Mouse (Mus musculus) midbrain, embryonic 14.5 days (tissue): ENCODE measurements around the gene E2f6. TPM values are rescaled to one million over a fixed set of nuclear protein-coding genes. Genes with fewer than 3 reads are reported as not detected.
A peak's percentile ranks its signal among the peaks of the same experiment; 100 is the strongest.

Experiments used
- ATAC-seq: fragments of 200-750 bp; cut with Nextera tagmentation; 2 replicates; pipeline ENCODE4 v1.8.0; 2017; ENCODE audit warnings: moderate number of reproducible peaks, moderate library complexity; ENCODE audit not compliant: low FRiP score, low TSS enrichment
- DNase-seq: peaks from one replicate; pipeline ENCODE4 v3.0.0-alpha.2; 2015
- H3K27ac ChIP-seq: fragments of 300-500 bp; sonication (generic); replicated peaks from 2 replicates; pipeline ENCODE4 v1.5.1; 2014; ENCODE audit warnings: mild to moderate bottlenecking, low read depth, low read length, moderate library complexity
- H3K27me3 ChIP-seq: fragments of 300-500 bp; sonication (generic); 2 replicates; pipeline ENCODE4 v1.6.1; 2014; ENCODE audit warnings: low read length, control low read depth, mixed read lengths; ENCODE audit not compliant: control insufficient read depth, insufficient read depth
- H3K36me3 ChIP-seq: fragments of 300-500 bp; sonication (generic); 2 replicates; pipeline ENCODE4 v1.6.1; 2014; ENCODE audit warnings: low read length, control low read depth; ENCODE audit not compliant: control insufficient read depth, insufficient read depth
- H3K4me1 ChIP-seq: fragments of 300-500 bp; sonication (generic); 2 replicates; pipeline ENCODE4 v1.6.1; 2014; ENCODE audit warnings: mild to moderate bottlenecking, antibody characterized with exemption, low read length, control low read depth; ENCODE audit not compliant: control insufficient read depth, insufficient read depth
- H3K4me2 ChIP-seq: fragments of 300-500 bp; sonication (generic); 2 replicates; pipeline ENCODE4 v1.6.1; 2014; ENCODE audit warnings: mild to moderate bottlenecking, low read length, moderate library complexity
- H3K4me3 ChIP-seq: fragments of 300-500 bp; sonication (generic); replicated peaks from 2 replicates; pipeline ENCODE4 v1.5.1; 2014; ENCODE audit warnings: low read depth, low read length
- H3K9ac ChIP-seq: fragments of 300-500 bp; sonication (generic); replicated peaks from 2 replicates; pipeline ENCODE4 v1.6.1; 2014; ENCODE audit warnings: mild to moderate bottlenecking, low read length, moderate library complexity
- H3K9me3 ChIP-seq: fragments of 300-500 bp; sonication (generic); 2 replicates; pipeline ENCODE4 v1.6.1; 2016; ENCODE audit warnings: low read length, control low read depth, mixed read lengths; ENCODE audit not compliant: control insufficient read depth
- WGBS: fragments of 180-500 bp; shearing (Covaris S2); extraction: QIAGEN DNeasy Blood & Tissue Kit; methylation state at CpG from one replicate; pipeline ENCODE4 v1.1.7; 2014; 5-methylcytosine and 5-hydroxymethylcytosine counted together
- polyA plus RNA-seq: library from polyadenylated mRNA; unstranded; fragments of >200 nt; fragmentation: Nextera tagmentation; extraction: Ambion mirVana; gene quantifications from 2 replicates; pipeline ENCODE4 v1.2.1, GENCODE M21; 2014

E2f6 gene
- polyA plus RNA-seq, 1 experiment from 2014 or later = 36.9 TPM

DNA sequence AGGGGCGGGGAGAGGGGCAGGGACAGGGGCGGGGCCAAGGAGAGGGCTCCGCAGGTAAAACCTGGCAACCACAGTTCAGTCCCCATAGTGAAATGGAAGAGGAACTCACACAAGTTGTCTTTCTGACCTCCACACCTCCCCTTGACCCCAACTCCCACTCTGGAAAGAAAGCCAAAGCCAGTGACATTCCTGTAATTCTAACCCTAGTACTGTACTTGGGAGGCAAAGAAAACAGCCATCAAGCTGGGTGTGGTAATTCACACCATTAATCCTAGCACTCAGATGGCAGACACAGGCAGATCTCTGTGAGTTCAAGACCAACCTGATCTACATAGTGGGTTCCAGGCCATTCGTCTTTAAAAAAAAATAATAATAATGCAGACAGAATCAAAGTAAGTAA, 17.4 kb upstream of the E2f6 start:
- H3K4me2 ChIP-seq = no peak overlapping the region
- 94% methylated on average over 4 of the region's 4 CpGs for WGBS
- H3K27ac ChIP-seq = no peak overlapping the region
- DNase-seq (no peak), ATAC-seq (no peak)
- no peak overlapping the region for H3K4me3 ChIP-seq
- H3K9me3 ChIP-seq = no peaks in the 10 kb centered on the region
- no peaks in the 10 kb centered on the region for H3K27me3 ChIP-seq
- H3K4me1 ChIP-seq = 0 out of 2 replicates have a peak, but pooled peaks cover 6% of the 10 kb centered on the region
- H3K36me3 ChIP-seq = no peaks in the 10 kb centered on the region
- H3K9ac ChIP-seq = no peak overlapping the region

DNA sequence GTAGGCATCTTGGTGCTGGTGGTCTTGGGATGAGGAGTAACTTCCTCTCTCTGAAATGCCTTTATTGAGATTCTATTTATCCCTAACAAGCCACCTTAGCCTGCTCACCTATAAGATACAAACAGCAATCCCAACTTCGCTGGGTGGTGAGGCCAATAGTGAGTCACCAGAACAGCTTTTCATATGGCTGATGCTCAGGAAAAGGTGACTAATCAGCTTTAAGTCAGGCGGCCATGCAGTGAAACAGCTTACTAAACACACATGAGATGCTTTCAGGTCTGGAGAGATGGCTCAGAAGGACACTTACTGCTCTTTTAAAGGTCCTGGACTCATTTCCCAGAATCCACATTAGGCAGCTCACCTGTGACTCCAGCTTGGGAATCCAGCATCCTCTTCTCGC, 15.0 kb upstream of the E2f6 start:
- ATAC-seq (no peak), DNase-seq (no peak)
- H3K9me3 ChIP-seq = no peaks in the 10 kb centered on the region
- 87% methylated on average over 3 of the region's 3 CpGs for WGBS
- no peak overlapping the region for H3K9ac ChIP-seq
- H3K27ac ChIP-seq = no peak overlapping the region
- no peaks in the 10 kb centered on the region for H3K36me3 ChIP-seq
- no peak overlapping the region for H3K4me3 ChIP-seq
- H3K4me2 ChIP-seq = no peak overlapping the region
- no peaks in the 10 kb centered on the region for H3K27me3 ChIP-seq
- H3K4me1 ChIP-seq = 0 out of 2 replicates have a peak, but pooled peaks cover 8% of the 10 kb centered on the region

DNA sequence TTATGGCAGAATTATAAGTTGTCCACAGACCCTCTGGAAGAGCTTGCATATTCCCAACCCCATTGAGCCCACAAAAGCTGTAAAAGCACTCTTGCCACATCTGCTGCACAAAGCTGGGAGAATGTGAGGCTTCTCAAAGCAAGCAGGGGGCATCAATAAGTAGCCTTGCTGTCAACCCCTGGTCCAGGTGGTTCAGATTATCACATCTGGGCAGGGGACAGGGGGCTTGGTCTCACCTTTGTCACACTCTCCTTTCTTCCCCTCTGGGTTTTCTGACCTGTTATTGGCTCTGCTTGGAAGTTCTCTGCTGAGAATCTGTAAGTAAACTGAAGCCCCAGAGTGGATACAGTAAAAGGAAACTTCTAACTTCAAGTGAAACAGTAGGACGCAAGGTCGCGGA, 11.9 kb upstream of the E2f6 start:
- no peak overlapping the region for H3K9ac ChIP-seq
- 25% methylated on average over 3 of the region's 3 CpGs for WGBS
- no peak for ATAC-seq
- no peaks in the 10 kb centered on the region for H3K36me3 ChIP-seq
- H3K27ac ChIP-seq = no peak overlapping the region
- H3K4me3 ChIP-seq = no peak overlapping the region
- H3K4me1 ChIP-seq = 0 out of 2 replicates have a peak, but pooled peaks cover 8% of the 10 kb centered on the region
- 0 out of 2 replicates have a peak, but pooled peaks cover 3% of the 10 kb centered on the region for H3K27me3 ChIP-seq
- H3K4me2 ChIP-seq = no peak overlapping the region
- DNase-seq = no peak
- H3K9me3 ChIP-seq = no peaks in the 10 kb centered on the region

DNA sequence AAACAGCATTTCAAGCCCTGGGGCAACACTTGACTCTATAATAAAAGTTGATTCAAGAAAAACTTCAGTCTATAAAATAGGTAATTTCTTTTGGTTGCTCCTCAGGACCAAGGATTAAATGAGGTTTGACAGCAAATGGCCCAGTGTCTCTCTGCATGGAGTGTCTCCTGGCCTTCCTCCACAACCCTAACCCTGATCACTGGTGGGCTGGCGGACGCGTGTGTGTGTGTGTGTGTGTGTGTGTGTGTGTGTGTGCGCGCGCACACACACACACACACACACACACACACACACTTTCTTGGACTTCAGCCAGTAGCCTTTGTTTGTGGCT, 10.9 kb upstream of the E2f6 start:
- Histone ChIP-seq H3K9ac (peak overlapping the region; percentile 75), H3K27me3 (peaks cover 3% of the 10 kb centered on the region; the same call in 1 of the 2 replicates), H3K4me2 (peak overlapping the region; percentile 95), H3K9me3 (no peaks in the 10 kb centered on the region), H3K36me3 (no peaks in the 10 kb centered on the region), H3K4me3 (peak overlapping the region; percentile 57), H3K27ac (no peak overlapping the region), H3K4me1 (0 out of 2 replicates have a peak, but pooled peaks cover 8% of the 10 kb centered on the region)
- WGBS = 1% methylated on average over 6 of the region's 6 CpGs
- peak; percentile 21; the same call in 1 of the 2 replicates for ATAC-seq
- DNase-seq = peak; percentile 62

DNA sequence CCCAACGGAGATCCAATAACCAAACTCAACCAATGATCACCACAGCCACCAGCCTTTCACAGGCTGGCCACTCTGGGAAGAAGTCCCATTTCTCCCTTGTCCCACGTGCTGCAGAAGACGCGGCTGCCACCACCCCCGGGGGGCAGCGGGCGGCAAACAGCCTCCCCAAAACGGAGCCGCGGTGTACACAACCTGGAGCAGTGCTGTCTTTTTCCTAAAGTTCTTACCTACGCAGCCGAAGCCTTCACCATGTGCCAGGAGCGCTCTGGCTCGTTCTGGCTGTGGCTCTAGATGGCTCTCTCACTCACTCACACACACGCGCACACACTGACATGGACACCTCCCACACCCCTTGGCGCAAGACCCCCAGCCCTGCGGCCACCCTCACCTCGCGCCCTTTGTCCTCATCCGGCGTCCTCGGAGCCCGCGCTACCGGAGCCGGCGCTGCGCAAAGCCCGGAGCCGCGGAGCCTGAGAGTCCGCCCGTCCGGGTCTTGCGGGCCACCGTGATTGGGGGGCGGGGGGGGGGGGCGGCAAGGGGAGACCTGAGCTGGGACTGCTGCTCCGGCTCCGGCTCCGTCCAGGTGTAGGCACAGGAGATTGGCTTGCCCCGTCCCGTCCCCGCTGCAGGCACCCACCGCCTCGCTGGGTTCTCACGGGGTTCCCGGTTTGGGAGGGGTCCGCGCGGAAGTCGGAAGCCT, 10.4 kb upstream of the E2f6 start, which contains the start of gene Greb1:
Gene Greb1 (minus strand): TSS at position 628 of the 700 bp plus-strand sequence.
- H3K4me2 ChIP-seq = peak within 1 kb of the TSS; percentile 95
- 0 out of 2 replicates have a peak, but pooled peaks cover 8% of the 10 kb centered on the region for H3K4me1 ChIP-seq
- H3K9me3 ChIP-seq = no peaks in the 10 kb centered on the region
- under 1% methylated on average over 49 of the region's 53 CpGs for WGBS
- peak; percentile 75 for DNase-seq
- ATAC-seq = peak; percentile 75
- H3K4me3 ChIP-seq = peak within 1 kb of the TSS; percentile 57
- H3K27ac ChIP-seq = 0 out of 2 replicates have a peak within 1 kb of the TSS, but pooled peaks have one; percentile 14
- H3K27me3 ChIP-seq = peaks cover 3% of the 10 kb centered on the region; the same call in 1 of the 2 replicates
- peak within 1 kb of the TSS; percentile 75 for H3K9ac ChIP-seq
- no peaks in the 10 kb centered on the region for H3K36me3 ChIP-seq

DNA sequence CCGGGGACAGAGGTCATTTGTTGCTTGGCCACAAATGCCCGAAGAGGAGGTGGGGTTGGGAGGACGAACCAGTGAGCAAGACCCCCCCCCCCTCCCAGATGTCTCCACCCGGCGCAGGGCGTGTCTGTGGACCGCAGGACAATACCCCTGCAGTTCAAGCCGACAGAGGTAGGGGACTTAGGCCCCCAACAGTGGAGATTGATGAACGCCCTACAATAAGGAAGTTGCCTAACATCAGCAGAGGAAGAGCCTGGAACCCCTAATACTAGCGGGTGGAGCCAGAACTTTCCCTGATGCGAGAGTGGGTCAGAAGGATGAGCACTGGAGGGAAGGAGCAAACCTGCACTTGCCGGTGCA, 9.8 kb upstream of the E2f6 start:
- Histone ChIP-seq H3K27me3 (peaks cover 3% of the 10 kb centered on the region; the same call in 1 of the 2 replicates), H3K4me3 (peak overlapping the region; percentile 57), H3K4me1 (0 out of 2 replicates have a peak, but pooled peaks cover 8% of the 10 kb centered on the region), H3K27ac (no peak overlapping the region), H3K36me3 (no peaks in the 10 kb centered on the region), H3K9me3 (no peaks in the 10 kb centered on the region), H3K9ac (peak overlapping the region; percentile 75), H3K4me2 (peak overlapping the region; percentile 95)
- ATAC-seq = peak; percentile 46; the same call in 1 of the 2 replicates
- 0% methylated on average over 12 of the region's 12 CpGs for WGBS
- DNase-seq = no peak

DNA sequence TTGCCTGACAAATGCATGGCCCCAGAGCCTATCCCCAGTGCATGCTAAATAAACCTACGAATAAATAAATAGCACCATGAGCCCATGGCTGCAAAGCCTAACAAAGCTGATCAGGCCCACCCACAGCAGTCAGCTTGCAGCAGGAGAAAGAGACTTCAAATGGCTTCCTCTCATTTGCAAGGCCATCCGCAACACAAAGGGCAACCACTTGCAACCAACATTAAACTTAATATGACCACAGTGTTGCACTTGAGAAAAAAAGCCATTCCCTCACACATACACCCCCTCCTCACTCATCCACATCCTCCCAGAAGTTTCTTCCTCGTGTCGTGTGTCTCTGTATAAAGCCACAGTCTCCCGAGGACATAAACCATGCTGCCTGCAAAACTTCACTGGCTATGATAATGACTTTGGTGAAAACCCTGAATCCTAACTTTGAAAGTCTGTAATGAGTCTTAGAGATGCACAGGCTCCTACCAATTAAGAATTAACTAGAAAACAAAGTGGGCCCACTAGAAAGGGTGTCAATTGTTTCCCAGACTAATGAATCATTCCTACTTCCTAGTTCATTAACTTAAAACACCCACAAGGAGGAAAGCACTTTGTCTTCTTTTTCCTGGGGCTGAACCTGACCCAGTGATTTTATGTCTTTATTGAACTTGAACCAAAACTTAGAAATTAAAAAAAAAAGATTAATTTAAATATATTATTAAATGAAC, 7.4 kb upstream of the E2f6 start:
- Histone ChIP-seq H3K4me3 (no peak overlapping the region), H3K9ac (no peak overlapping the region), H3K27me3 (peaks cover 3% of the 10 kb centered on the region; the same call in 1 of the 2 replicates), H3K9me3 (no peaks in the 10 kb centered on the region), H3K27ac (no peak overlapping the region), H3K4me2 (no peak overlapping the region), H3K4me1 (0 out of 2 replicates have a peak, but pooled peaks cover 8% of the 10 kb centered on the region), H3K36me3 (no peaks in the 10 kb centered on the region)
- 11% methylated on average over 5 of the region's 5 CpGs for WGBS
- ATAC-seq (no peak), DNase-seq (no peak)

DNA sequence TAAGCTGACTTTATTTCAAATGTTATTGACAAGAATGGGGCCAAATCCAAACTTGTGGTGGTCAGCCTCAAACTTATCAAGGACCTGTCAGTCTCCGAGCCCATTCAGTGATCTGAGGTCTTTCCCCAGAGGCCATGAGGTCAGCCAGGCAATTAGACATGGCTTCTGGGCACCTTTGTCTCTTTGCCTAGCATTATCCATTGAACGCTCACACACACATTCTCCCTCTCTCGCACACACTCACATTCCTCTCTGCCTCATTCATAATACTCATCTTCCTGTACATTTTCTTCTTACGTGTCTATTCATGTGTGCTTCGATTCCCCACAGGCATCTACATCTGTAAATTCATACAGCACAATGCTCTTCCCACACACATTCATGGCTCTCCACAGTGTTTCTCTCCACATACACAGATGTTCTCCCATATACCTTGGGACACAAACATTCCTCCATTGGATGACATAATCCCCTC, 6.8 kb upstream of the E2f6 start:
- no peak overlapping the region for H3K4me2 ChIP-seq
- ATAC-seq = no peak
- H3K9me3 ChIP-seq = no peaks in the 10 kb centered on the region
- no peak overlapping the region for H3K27ac ChIP-seq
- H3K27me3 ChIP-seq = peaks cover 3% of the 10 kb centered on the region; the same call in 1 of the 2 replicates
- H3K4me1 ChIP-seq = 0 out of 2 replicates have a peak, but pooled peaks cover 8% of the 10 kb centered on the region
- WGBS = 7% methylated on average over 5 of the region's 5 CpGs
- H3K9ac ChIP-seq = no peak overlapping the region
- DNase-seq = no peak
- H3K4me3 ChIP-seq = no peak overlapping the region
- no peaks in the 10 kb centered on the region for H3K36me3 ChIP-seq
